In genomic region chr9:42324640-42325394, GRCm38 (mm10) we compare ENCODE assay signal across 10 mouse cellular contexts.
DNase-seq lines count a peak whose midpoint lies in the region; ATAC-seq lines count a peak whose summit lies in the region.
"Had no signal": no experiment of that assay in that cellular context is flagged by ENCODE, and none has a peak within 500 bp of the region (broad histone marks: within the 10 kb centered on the region; RNA-seq: fewer than 3 reads in every experiment).

No protein-coding gene starts in this region.

- H3K9me3 ChIP-seq in limb, embryonic 12.5 days, result no peaks in the 10 kb centered on the region
- H3K9me3 ChIP-seq: heart, embryonic 15.5 days; liver, embryonic 15.5 days had no signal

- no peaks in the 10 kb centered on the region for H3K36me3 ChIP-seq in limb, embryonic 12.5 days
- H3K36me3 ChIP-seq: heart, embryonic 15.5 days; liver, embryonic 15.5 days had no signal

- peak; percentile 76 for DNase-seq in heart, adult 11 months
- DNase-seq in heart, postnatal 4 days, result no peak
- DNase-seq in right cerebral cortex, adult 2 months (ENCODE audit: low spot score in 2 of 2), result peak; percentile 35 to 42
- DNase-seq in right cerebral cortex, postnatal 14 days, result no peak
- DNase-seq in urinary bladder, postnatal 36 days (ENCODE audit: low spot score in 2 of 2), result no peak
- no peak for DNase-seq in gastrocnemius, adult 8-10 months (ENCODE audit: low spot score in 2 of 2)
- DNase-seq in gastrocnemius, postnatal 14 days, result no peak

- intact Hi-C loops in gastrocnemius, postnatal 14 days (cut with DNase I; ENCODE audit: low total_unique reads), result loop anchor here (5.0 kb wide), 1 partner anchor 617 kb away; the partner anchor contains the start of gene Grik4

- H3K27ac ChIP-seq in limb, embryonic 12.5 days, result no peak overlapping the region
- H3K27ac ChIP-seq: heart, embryonic 15.5 days; liver, embryonic 15.5 days had no signal

- H3K9ac ChIP-seq in limb, embryonic 12.5 days (replicated peaks), result no peak overlapping the region
- H3K9ac ChIP-seq: heart, embryonic 15.5 days; liver, embryonic 15.5 days had no signal

- H3K4me1 ChIP-seq in limb, embryonic 12.5 days (replicated peaks), result no peaks in the 10 kb centered on the region
- H3K4me1 ChIP-seq: heart, embryonic 15.5 days; liver, embryonic 15.5 days had no signal

- peaks cover 16% of the 10 kb centered on the region for H3K27me3 ChIP-seq in limb, embryonic 12.5 days

- 53% methylated on average over 29 of the region's 29 CpGs for WGBS in limb, embryonic 12.5 days

- ATAC-seq in limb, embryonic 12.5 days (ENCODE audit: insufficient number of reproducible peaks, insufficient read depth, low FRiP score, low TSS enrichment, low read depth), result no peak

- H3K4me2 ChIP-seq in limb, embryonic 12.5 days, result peak overlapping the region; percentile 20; the same call in 1 of the 2 replicates
- H3K4me2 ChIP-seq: heart, embryonic 15.5 days; liver, embryonic 15.5 days had no signal

- H3K4me3 ChIP-seq in limb, embryonic 12.5 days (replicated peaks), result no peak overlapping the region
- H3K4me3 ChIP-seq: heart, embryonic 15.5 days; liver, embryonic 15.5 days had no signal

Comparison
In these comparisons a context has a peak if more than half of its experiments do, and no peak if none do; other contexts are left out.
1. DNase-seq: peak in heart, adult 11 months (single experiment) and right cerebral cortex, adult 2 months (2 of 2); none in heart, postnatal 4 days (single experiment), right cerebral cortex, postnatal 14 days (single experiment), urinary bladder, postnatal 36 days (0 of 2), gastrocnemius, adult 8-10 months (0 of 2) and gastrocnemius, postnatal 14 days (single experiment).